Mouse (Mus musculus): ENCODE results near the gene Mapk9.

DNA sequence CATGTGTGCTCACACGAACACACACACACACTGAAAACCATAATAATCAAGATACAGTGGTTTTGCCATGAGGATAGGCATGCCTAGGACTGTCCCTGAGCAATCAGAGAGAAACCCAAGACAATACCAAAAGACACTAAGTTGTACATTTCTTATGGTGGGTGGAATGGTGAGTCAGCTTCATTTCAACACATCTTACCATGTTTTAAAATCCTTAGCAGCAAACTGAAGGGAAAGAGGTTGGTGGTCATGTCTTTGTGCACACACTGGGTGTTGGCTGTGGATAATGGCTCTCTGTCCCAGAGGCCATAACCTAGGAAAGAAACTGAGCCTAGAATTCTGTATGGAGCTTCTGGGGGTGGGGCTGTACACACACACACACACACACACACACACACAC, 87.3 kb downstream of the Mapk9 start:
- TF ChIP-seq CTCF (IDR thresholded peaks at IDR 0.05; ENCODE audit: extremely low read depth, insufficient read depth, insufficient read length, insufficient replicate concordance) (no peak), POLR2A (IDR thresholded peaks at IDR 0.05; ENCODE audit: low read depth, low read length) (no peak)

Measured in spleen, adult 2 months (tissue).